Mouse (Mus musculus): ENCODE data around the gene Aldh5a1. TPM values are rescaled to one million over a fixed set of nuclear protein-coding genes. Genes with fewer than 3 reads are reported as not detected.

Aldh5a1 gene
- polyA plus RNA-seq, 1 experiment from 2014 or later = 4.3 TPM

GRCm38 (mm10) chr13:24901916-24902315 lies 35.5 kb downstream of the Aldh5a1 start:
- no peak overlapping the region for H3K4me3 ChIP-seq (ENCODE audit: low read depth, low read length)
- no peak overlapping the region for H3K9ac ChIP-seq (ENCODE audit: low read depth, low read length)
- H3K9me3 ChIP-seq (ENCODE audit: control insufficient read depth, low read length) = no peaks in the 10 kb centered on the region
- H3K36me3 ChIP-seq (ENCODE audit: control insufficient read depth, insufficient read depth, low read length) = no peaks in the 10 kb centered on the region
- WGBS = 86% methylated on average over 2 of the region's 2 CpGs
- no peaks in the 10 kb centered on the region for H3K4me1 ChIP-seq (replicated peaks; ENCODE audit: control insufficient read depth, insufficient read depth, low read length)
- no peaks in the 10 kb centered on the region for H3K27me3 ChIP-seq (replicated peaks; ENCODE audit: control insufficient read depth, insufficient read depth, low read length)
- ATAC-seq (replicated peaks; ENCODE audit: low FRiP score) = no peak
- no peak overlapping the region for H3K4me2 ChIP-seq
- no peak overlapping the region for H3K27ac ChIP-seq (ENCODE audit: low read depth, low read length)
- DNase-seq (ENCODE audit: low spot score) = no peak

- H3K9ac ChIP-seq (ENCODE audit: low read depth, low read length) = no peak overlapping the region
- H3K9me3 ChIP-seq (ENCODE audit: control insufficient read depth, low read length) = no peaks in the 10 kb centered on the region
- no peaks in the 10 kb centered on the region for H3K36me3 ChIP-seq (ENCODE audit: control insufficient read depth, insufficient read depth, low read length)
- no peak overlapping the region for H3K27ac ChIP-seq (ENCODE audit: low read depth, low read length)
- WGBS = 80% methylated on average over 2 of the region's 2 CpGs
- H3K4me1 ChIP-seq (replicated peaks; ENCODE audit: control insufficient read depth, insufficient read depth, low read length) = no peaks in the 10 kb centered on the region
- H3K27me3 ChIP-seq (replicated peaks; ENCODE audit: control insufficient read depth, insufficient read depth, low read length) = no peaks in the 10 kb centered on the region
- H3K4me3 ChIP-seq (ENCODE audit: low read depth, low read length) = no peak overlapping the region
- ATAC-seq (replicated peaks; ENCODE audit: low FRiP score) (no peak), DNase-seq (ENCODE audit: low spot score) (no peak)
- no peak overlapping the region for H3K4me2 ChIP-seq
Measured at GRCm38 (mm10) chr13:24893880-24894279, 43.6 kb downstream of the Aldh5a1 start.

GRCm38 (mm10) chr13:24892516-24892915 lies 44.9 kb downstream of the Aldh5a1 start:
- WGBS = 77% methylated on average over 3 of the region's 3 CpGs
- Histone ChIP-seq H3K4me2 (no peak overlapping the region), H3K4me1 (replicated peaks; ENCODE audit: control insufficient read depth, insufficient read depth, low read length) (no peaks in the 10 kb centered on the region), H3K27me3 (replicated peaks; ENCODE audit: control insufficient read depth, insufficient read depth, low read length) (no peaks in the 10 kb centered on the region), H3K4me3 (ENCODE audit: low read depth, low read length) (no peak overlapping the region), H3K36me3 (ENCODE audit: control insufficient read depth, insufficient read depth, low read length) (no peaks in the 10 kb centered on the region), H3K9ac (ENCODE audit: low read depth, low read length) (no peak overlapping the region), H3K9me3 (ENCODE audit: control insufficient read depth, low read length) (no peaks in the 10 kb centered on the region), H3K27ac (ENCODE audit: low read depth, low read length) (no peak overlapping the region)
- no peak for DNase-seq (ENCODE audit: low spot score)
- ATAC-seq (replicated peaks; ENCODE audit: low FRiP score) = no peak

- DNase-seq (ENCODE audit: low spot score) (no peak), ATAC-seq (replicated peaks; ENCODE audit: low FRiP score) (no peak)
Measured at GRCm38 (mm10) chr13:24889554-24889953, 47.9 kb downstream of the Aldh5a1 start.

GRCm38 (mm10) chr13:24882411-24882810 lies 55.0 kb downstream of the Aldh5a1 start:
- no peak overlapping the region for H3K9ac ChIP-seq (ENCODE audit: low read depth, low read length)
- no peaks in the 10 kb centered on the region for H3K9me3 ChIP-seq (ENCODE audit: control insufficient read depth, low read length)
- ATAC-seq (replicated peaks; ENCODE audit: low FRiP score) (no peak), DNase-seq (ENCODE audit: low spot score) (no peak)
- H3K4me1 ChIP-seq (replicated peaks; ENCODE audit: control insufficient read depth, insufficient read depth, low read length) = no peaks in the 10 kb centered on the region; the same call in 1 of the 2 replicates
- no peak overlapping the region for H3K4me3 ChIP-seq (ENCODE audit: low read depth, low read length)
- H3K4me2 ChIP-seq = no peak overlapping the region
- H3K27me3 ChIP-seq (replicated peaks; ENCODE audit: control insufficient read depth, insufficient read depth, low read length) = no peaks in the 10 kb centered on the region
- 91% methylated on average over 6 of the region's 6 CpGs for WGBS
- H3K27ac ChIP-seq (ENCODE audit: low read depth, low read length) = no peak overlapping the region
- no peaks in the 10 kb centered on the region for H3K36me3 ChIP-seq (ENCODE audit: control insufficient read depth, insufficient read depth, low read length)

More at GRCm38 (mm10) chr13:24889554-24889953, 47.9 kb downstream of the Aldh5a1 start:
- 59% methylated on average over 1 of the region's 1 CpGs for WGBS
- Histone ChIP-seq H3K27me3 (replicated peaks; ENCODE audit: control insufficient read depth, insufficient read depth, low read length) (no peaks in the 10 kb centered on the region), H3K4me3 (ENCODE audit: low read depth, low read length) (no peak overlapping the region), H3K27ac (ENCODE audit: low read depth, low read length) (no peak overlapping the region), H3K4me2 (no peak overlapping the region), H3K4me1 (replicated peaks; ENCODE audit: control insufficient read depth, insufficient read depth, low read length) (no peaks in the 10 kb centered on the region), H3K36me3 (ENCODE audit: control insufficient read depth, insufficient read depth, low read length) (no peaks in the 10 kb centered on the region), H3K9ac (ENCODE audit: low read depth, low read length) (no peak overlapping the region), H3K9me3 (ENCODE audit: control insufficient read depth, low read length) (no peaks in the 10 kb centered on the region)

- 83% methylated on average over 5 of the region's 5 CpGs for WGBS
- Histone ChIP-seq H3K9ac (ENCODE audit: low read depth, low read length) (no peak overlapping the region), H3K4me3 (ENCODE audit: low read depth, low read length) (no peak overlapping the region), H3K9me3 (ENCODE audit: control insufficient read depth, low read length) (no peaks in the 10 kb centered on the region), H3K36me3 (ENCODE audit: control insufficient read depth, insufficient read depth, low read length) (no peaks in the 10 kb centered on the region), H3K4me2 (no peak overlapping the region), H3K27ac (ENCODE audit: low read depth, low read length) (no peak overlapping the region), H3K27me3 (replicated peaks; ENCODE audit: control insufficient read depth, insufficient read depth, low read length) (no peaks in the 10 kb centered on the region), H3K4me1 (replicated peaks; ENCODE audit: control insufficient read depth, insufficient read depth, low read length) (no peaks in the 10 kb centered on the region; the same call in 1 of the 2 replicates)
- no peak for ATAC-seq (replicated peaks; ENCODE audit: low FRiP score)
- DNase-seq (ENCODE audit: low spot score) = no peak
Measured at GRCm38 (mm10) chr13:24880704-24881103, 56.8 kb downstream of the Aldh5a1 start.

- ATAC-seq (replicated peaks; ENCODE audit: low FRiP score) = no peak
- Histone ChIP-seq H3K27ac (ENCODE audit: low read depth, low read length) (no peak overlapping the region), H3K9me3 (ENCODE audit: control insufficient read depth, low read length) (no peaks in the 10 kb centered on the region), H3K36me3 (ENCODE audit: control insufficient read depth, insufficient read depth, low read length) (no peaks in the 10 kb centered on the region), H3K4me2 (no peak overlapping the region), H3K4me3 (ENCODE audit: low read depth, low read length) (no peak overlapping the region), H3K27me3 (replicated peaks; ENCODE audit: control insufficient read depth, insufficient read depth, low read length) (no peaks in the 10 kb centered on the region), H3K9ac (ENCODE audit: low read depth, low read length) (no peak overlapping the region), H3K4me1 (replicated peaks; ENCODE audit: control insufficient read depth, insufficient read depth, low read length) (no peaks in the 10 kb centered on the region; the same call in 1 of the 2 replicates)
- WGBS = 64% methylated on average over 6 of the region's 6 CpGs
- DNase-seq (ENCODE audit: low spot score) = no peak
Measured at GRCm38 (mm10) chr13:24880208-24880607, 57.3 kb downstream of the Aldh5a1 start.

GRCm38 (mm10) chr13:24879359-24880040 lies 58.0 kb downstream of the Aldh5a1 start:
- H3K27me3 ChIP-seq (replicated peaks; ENCODE audit: control insufficient read depth, insufficient read depth, low read length) = no peaks in the 10 kb centered on the region
- no peak overlapping the region for H3K4me2 ChIP-seq
- H3K4me1 ChIP-seq (replicated peaks; ENCODE audit: control insufficient read depth, insufficient read depth, low read length) = no peaks in the 10 kb centered on the region; the same call in 1 of the 2 replicates
- H3K4me3 ChIP-seq (ENCODE audit: low read depth, low read length) = no peak overlapping the region
- no peak overlapping the region for H3K27ac ChIP-seq (ENCODE audit: low read depth, low read length)
- no peak overlapping the region for H3K9ac ChIP-seq (ENCODE audit: low read depth, low read length)
- ATAC-seq (replicated peaks; ENCODE audit: low FRiP score) (no peak; the same call in 1 of the 2 replicates), DNase-seq (ENCODE audit: low spot score) (no peak)
- 80% methylated on average over 15 of the region's 15 CpGs for WGBS
- H3K36me3 ChIP-seq (ENCODE audit: control insufficient read depth, insufficient read depth, low read length) = no peaks in the 10 kb centered on the region
- no peaks in the 10 kb centered on the region for H3K9me3 ChIP-seq (ENCODE audit: control insufficient read depth, low read length)

GRCm38 (mm10) chr13:24868233-24868632 lies 69.2 kb downstream of the Aldh5a1 start:
- H3K4me1 ChIP-seq (replicated peaks; ENCODE audit: control insufficient read depth, insufficient read depth, low read length) = no peaks in the 10 kb centered on the region; the same call in 1 of the 2 replicates
- no peak for ATAC-seq (replicated peaks; ENCODE audit: low FRiP score)
- no peak overlapping the region for H3K9ac ChIP-seq (ENCODE audit: low read depth, low read length)
- WGBS = 87% methylated on average over 7 of the region's 7 CpGs
- H3K4me2 ChIP-seq = no peak overlapping the region
- H3K27me3 ChIP-seq (replicated peaks; ENCODE audit: control insufficient read depth, insufficient read depth, low read length) = no peaks in the 10 kb centered on the region
- no peak overlapping the region for H3K4me3 ChIP-seq (ENCODE audit: low read depth, low read length)
- no peaks in the 10 kb centered on the region for H3K9me3 ChIP-seq (ENCODE audit: control insufficient read depth, low read length)
- DNase-seq (ENCODE audit: low spot score) = no peak
- no peak overlapping the region for H3K27ac ChIP-seq (ENCODE audit: low read depth, low read length)
- no peaks in the 10 kb centered on the region for H3K36me3 ChIP-seq (ENCODE audit: control insufficient read depth, insufficient read depth, low read length)

Data from liver, embryonic 11.5 days (tissue).